Mouse (Mus musculus) olfactory bulb, adult 2 months (tissue): Measurements from ENCODE around the gene Ccdc183.

ENCODE experiments used
- CTCF ChIP-seq: fragments of 200-500 bp; IDR thresholded peaks from 2 replicates; pipeline ENCODE4 v1.5.1; 2012; ENCODE audit warnings: low read depth, mild to moderate bottlenecking, low read length, moderate library complexity; ENCODE audit not compliant: insufficient read depth
- POLR2A ChIP-seq: fragments of 200-500 bp; IDR thresholded peaks from 2 replicates; pipeline ENCODE4 v1.6.1; 2012; ENCODE audit warnings: mild to moderate bottlenecking, low read depth, low read length, moderate library complexity; ENCODE audit not compliant: insufficient read depth

GRCm38 (mm10) chr2:25587290-25587689 lies 30.2 kb downstream of the Ccdc183 start:
- TF ChIP-seq CTCF (no peak), POLR2A (no peak)
